Mouse (Mus musculus): Measurements from ENCODE around the gene Olfr39. TPM values are rescaled to one million over a fixed set of nuclear protein-coding genes. Genes with fewer than 3 reads are reported as not detected.

Olfr39 gene
- polyA plus RNA-seq (2017; shearing (Covaris generic)) = 0.80 TPM

DNA sequence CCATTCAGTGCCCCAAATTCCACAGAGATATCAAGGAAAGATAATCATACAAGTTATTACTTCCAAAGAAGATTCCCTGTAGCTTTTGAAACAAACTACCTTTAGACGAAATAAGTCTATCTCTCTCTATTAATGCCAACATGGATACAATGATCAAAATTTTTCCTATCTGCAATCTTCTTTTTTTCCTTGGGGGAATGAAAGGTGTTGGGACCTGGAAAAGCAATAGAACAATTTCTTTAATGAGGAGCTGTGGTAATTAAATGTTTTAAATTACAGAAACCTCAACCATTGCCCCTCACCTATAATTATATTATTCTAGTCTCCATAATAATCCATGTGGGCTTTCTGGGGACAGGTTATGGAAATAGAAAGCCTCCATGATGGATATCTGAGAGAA, at the start of gene Olfr39:
Olfr39 (plus strand) TSS at position 301 of the 400 bp plus-strand sequence.

DNA sequence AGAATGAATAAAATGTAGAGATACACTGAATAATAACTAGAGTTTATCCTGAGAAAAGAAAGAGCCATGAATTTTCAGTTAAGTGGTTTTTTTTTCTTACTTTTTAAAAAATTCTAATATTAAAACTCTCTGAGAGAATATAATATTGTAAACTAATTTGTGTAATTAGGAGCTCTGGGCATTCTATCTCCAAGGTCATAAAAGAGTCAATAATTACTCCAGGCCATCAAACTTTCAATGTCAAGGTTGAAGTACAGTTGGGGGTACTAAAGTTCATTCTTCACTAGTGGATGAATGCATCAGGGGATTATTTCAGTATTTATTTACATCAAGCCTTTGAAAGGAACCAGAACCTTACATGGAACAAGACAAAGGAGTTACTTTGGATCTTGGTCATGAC, 45.3 kb upstream of the Olfr39 start, which contains the start of gene Olfr872:
Olfr872 (plus strand) TSS at position 301 of the 400 bp plus-strand sequence.

DNA sequence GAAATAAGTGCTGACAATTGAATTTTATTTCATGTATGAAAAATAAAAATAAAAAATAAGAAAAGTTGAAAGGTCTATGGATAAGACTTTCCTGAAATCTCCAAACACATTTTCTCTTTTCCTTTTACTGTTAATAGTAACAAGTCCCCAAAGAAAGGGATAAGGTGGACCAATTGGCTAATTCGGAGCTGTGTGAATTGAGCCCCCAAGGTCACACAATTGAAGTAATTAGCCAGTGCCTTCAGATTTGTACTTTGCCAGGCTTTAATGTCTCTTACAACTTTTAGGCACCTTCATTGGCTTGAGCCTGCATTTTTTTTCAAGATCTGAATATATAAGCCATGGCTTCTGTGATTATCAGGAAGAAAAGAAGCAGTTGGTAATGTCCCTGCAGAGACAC, 16.1 kb downstream of the Olfr39 start, which contains the start of gene Olfr873:
Olfr873 (plus strand) TSS at position 301 of the 400 bp plus-strand sequence.

GRCm38 (mm10) chr9:20335994-20336393, 53.8 kb downstream of the Olfr39 start, which contains the start of gene Olfr18:
Gene Olfr18 (minus strand): TSS chr9:20336094.

Other genes starting within 250 kb of the Olfr39 start
- not detected for gene Olfr867, start 224.8 kb upstream of the Olfr39 start, polyA plus RNA-seq (2017; shearing (Covaris generic))
- gene Olfr868, start 183.7 kb upstream of the Olfr39 start, polyA plus RNA-seq (2017; shearing (Covaris generic)) = not detected
- not detected for gene Olfr869, start 153.3 kb upstream of the Olfr39 start, polyA plus RNA-seq (2017; shearing (Covaris generic))
- gene Olfr870, start 108.3 kb upstream of the Olfr39 start, polyA plus RNA-seq (2017; shearing (Covaris generic)) = not detected
- not detected for gene Olfr871, start 70.1 kb upstream of the Olfr39 start, polyA plus RNA-seq (2017; shearing (Covaris generic))
- not detected for gene Olfr872, start 45.2 kb upstream of the Olfr39 start, polyA plus RNA-seq (2017; shearing (Covaris generic))
- not detected for gene Olfr873, start 16.2 kb downstream of the Olfr39 start, polyA plus RNA-seq (2017; shearing (Covaris generic))
- gene Olfr18, start 53.7 kb downstream of the Olfr39 start, polyA plus RNA-seq (2017; shearing (Covaris generic)) = 0.25 TPM
- gene Zfp560, start 102.8 kb downstream of the Olfr39 start, polyA plus RNA-seq (2017; shearing (Covaris generic)) = 18.3 TPM
- gene Zfp26, start 177.8 kb downstream of the Olfr39 start, polyA plus RNA-seq (2017; shearing (Covaris generic)) = 19.1 TPM
- 8.1 TPM for gene Zfp426, start 210.4 kb downstream of the Olfr39 start, polyA plus RNA-seq (2017; shearing (Covaris generic))
- gene Zfp266, start 239.1 kb downstream of the Olfr39 start, polyA plus RNA-seq (2017; shearing (Covaris generic)) = 32.4 TPM